Mouse (Mus musculus) R1 (cell line): ENCODE results near the gene Gm49358.

Source experiments
- DNase-seq: peaks from one replicate; pipeline ENCODE4 v3.0.0-alpha.2; 2018; ENCODE audit warnings: low read depth, low spot score

Gene Gm49358

DNA sequence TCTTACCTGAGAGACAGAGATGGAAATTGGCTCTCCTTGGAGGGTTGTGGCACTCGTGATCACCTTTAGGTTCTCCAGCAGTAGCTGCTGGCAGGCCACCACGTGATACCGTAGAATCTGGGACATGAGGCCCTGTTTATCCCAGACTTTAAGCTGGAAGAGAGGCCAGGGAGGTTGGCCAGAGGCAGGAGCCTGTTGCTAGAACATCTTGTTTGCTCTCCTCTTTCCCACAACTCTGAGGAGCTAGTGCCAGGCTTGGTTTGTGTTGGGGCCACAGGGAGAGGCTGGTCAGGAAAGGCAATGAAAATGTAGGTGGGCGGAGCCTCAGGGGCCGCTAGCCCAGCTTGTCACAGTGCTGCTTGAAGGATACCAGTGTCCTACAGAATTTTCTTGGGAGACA, 108.8 kb downstream of the Gm49358 start:
- no peak for DNase-seq

GRCm38 (mm10) chr10:86878721-86879120, 114.9 kb downstream of the Gm49358 start:
- no peak for DNase-seq

- DNase-seq: no peak
Measured at GRCm38 (mm10) chr10:86880071-86880806, 116.5 kb downstream of the Gm49358 start.

GRCm38 (mm10) chr10:86881448-86881847, 117.7 kb downstream of the Gm49358 start:
- no peak for DNase-seq
